Mouse (Mus musculus): ENCODE measurements around the gene Pi4kb. TPM values are rescaled to one million over a fixed set of nuclear protein-coding genes. Genes with fewer than 3 reads are reported as not detected.

Gene Pi4kb
- polyA plus RNA-seq, 1 experiment from 2014 or later: 10.5 TPM

DNA sequence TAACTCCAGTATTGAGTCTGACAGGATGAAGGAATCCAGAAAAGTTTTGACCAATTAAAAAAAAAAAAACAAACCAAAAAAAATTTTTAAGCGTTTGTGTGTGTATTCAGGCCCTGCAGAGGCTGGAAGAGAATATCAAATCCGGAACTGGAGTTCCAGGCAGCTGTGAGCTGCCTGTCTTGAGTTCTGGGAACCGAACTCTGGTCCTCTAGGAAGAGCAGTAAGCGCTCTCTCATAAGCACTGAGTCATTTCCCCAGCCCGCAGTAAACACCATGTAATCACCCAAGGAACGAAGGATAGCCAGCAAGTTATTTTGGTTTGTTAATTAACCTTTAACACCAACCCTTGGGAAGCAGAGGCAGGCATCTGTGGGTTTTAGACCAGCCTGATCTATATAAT lies 68.7 kb downstream of the Pi4kb start:
- no peaks in the 10 kb centered on the region for H3K9me3 ChIP-seq (ENCODE audit: control insufficient read depth)
- H3K4me3 ChIP-seq (ENCODE audit: low read depth, low read length): no peak overlapping the region
- 0 out of 2 replicates have a peak, but pooled peaks cover 4% of the 10 kb centered on the region for H3K4me1 ChIP-seq (replicated peaks; ENCODE audit: control insufficient read depth, insufficient read depth, low read length)
- TF ChIP-seq CTCF (IDR thresholded peaks at IDR 0.05; ENCODE audit: low read depth): no peak
- H3K4me2 ChIP-seq (replicated peaks; ENCODE audit: low read depth): no peak overlapping the region
- H3K27ac ChIP-seq (ENCODE audit: low read depth, low read length): no peak overlapping the region
- no peak overlapping the region for H3K9ac ChIP-seq (ENCODE audit: low read depth, low read length)
- H3K27me3 ChIP-seq (replicated peaks; ENCODE audit: control insufficient read depth, insufficient read depth, low read length): no peaks in the 10 kb centered on the region
- WGBS: 55% methylated on average over 6 of the region's 6 CpGs
- ATAC-seq: no peak
- 0 out of 2 replicates have a peak, but pooled peaks cover 3% of the 10 kb centered on the region for H3K36me3 ChIP-seq (ENCODE audit: control insufficient read depth, insufficient read depth)

DNA sequence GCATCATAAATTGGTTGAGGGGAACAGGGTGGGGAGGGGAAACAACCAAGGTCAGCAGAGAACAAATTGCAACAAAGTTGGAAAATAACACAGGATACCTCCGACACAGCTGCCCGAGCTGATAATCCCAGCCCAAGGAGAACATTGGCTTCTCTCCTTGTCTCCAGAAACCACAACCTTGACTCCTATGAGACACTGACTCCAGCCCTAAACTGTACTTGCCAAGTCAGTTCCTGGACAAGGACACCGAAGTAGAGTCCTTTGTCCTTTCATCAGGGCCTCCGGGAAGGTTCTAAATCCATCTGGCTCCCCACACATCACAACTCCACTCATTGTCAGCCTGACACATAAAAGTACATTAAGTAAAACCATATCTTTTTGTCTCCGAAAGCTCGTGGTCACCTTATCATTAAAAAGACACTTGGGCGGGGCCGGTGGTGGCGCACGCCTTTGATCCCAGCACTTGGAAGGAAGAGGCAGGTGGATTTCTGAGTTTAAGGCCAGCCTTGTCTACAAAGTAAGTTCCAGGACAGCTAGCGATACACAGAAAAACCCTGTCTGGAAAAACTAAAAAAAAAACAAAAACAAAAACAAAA lies 72.0 kb downstream of the Pi4kb start:
- no peaks in the 10 kb centered on the region for H3K9me3 ChIP-seq (ENCODE audit: control insufficient read depth)
- H3K4me3 ChIP-seq (ENCODE audit: low read depth, low read length): no peak overlapping the region
- no peak for ATAC-seq
- no peaks in the 10 kb centered on the region for H3K27me3 ChIP-seq (replicated peaks; ENCODE audit: control insufficient read depth, insufficient read depth, low read length)
- H3K4me2 ChIP-seq (replicated peaks; ENCODE audit: low read depth): no peak overlapping the region
- H3K4me1 ChIP-seq (replicated peaks; ENCODE audit: control insufficient read depth, insufficient read depth, low read length): 0 out of 2 replicates have a peak, but pooled peaks cover 4% of the 10 kb centered on the region
- no peak for TF ChIP-seq CTCF (IDR thresholded peaks at IDR 0.05; ENCODE audit: low read depth)
- no peak overlapping the region for H3K27ac ChIP-seq (ENCODE audit: low read depth, low read length)
- 78% methylated on average over 11 of the region's 11 CpGs for WGBS
- H3K9ac ChIP-seq (ENCODE audit: low read depth, low read length): no peak overlapping the region
- no peaks in the 10 kb centered on the region for H3K36me3 ChIP-seq (ENCODE audit: control insufficient read depth, insufficient read depth)

- Histone ChIP-seq H3K36me3 (ENCODE audit: control insufficient read depth, insufficient read depth) (no peaks in the 10 kb centered on the region), H3K4me3 (ENCODE audit: low read depth, low read length) (no peak overlapping the region), H3K27ac (ENCODE audit: low read depth, low read length) (no peak overlapping the region), H3K4me2 (replicated peaks; ENCODE audit: low read depth) (no peak overlapping the region), H3K9ac (ENCODE audit: low read depth, low read length) (no peak overlapping the region), H3K9me3 (ENCODE audit: control insufficient read depth) (no peaks in the 10 kb centered on the region), H3K4me1 (replicated peaks; ENCODE audit: control insufficient read depth, insufficient read depth, low read length) (0 out of 2 replicates have a peak, but pooled peaks cover 1% of the 10 kb centered on the region), H3K27me3 (replicated peaks; ENCODE audit: control insufficient read depth, insufficient read depth, low read length) (no peaks in the 10 kb centered on the region)
- TF ChIP-seq CTCF (IDR thresholded peaks at IDR 0.05; ENCODE audit: low read depth): no peak
- peak; percentile 55 for ATAC-seq
- WGBS: 62% methylated on average over 3 of the region's 3 CpGs
These were observed 73.4 kb downstream of the Pi4kb start for GRCm38 (mm10) chr3:95047914-95048313.

DNA sequence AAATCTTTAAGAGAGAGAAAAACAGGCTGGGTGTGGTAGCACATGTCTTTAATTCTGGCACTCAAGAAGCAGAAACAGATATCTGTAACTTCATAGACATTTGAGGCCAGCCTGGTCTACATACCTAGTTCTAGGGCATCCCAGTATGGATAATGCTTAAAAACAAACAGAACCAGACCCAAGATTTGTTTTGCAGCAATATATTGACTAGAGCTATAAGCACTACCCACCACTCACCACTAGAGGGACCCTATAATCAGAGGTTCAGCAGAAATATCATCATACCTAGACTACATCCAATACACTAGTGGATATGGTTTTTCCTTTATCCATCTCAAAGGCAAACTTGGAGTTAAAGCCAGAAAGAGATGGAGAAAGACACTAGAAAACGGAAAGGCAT lies 78.4 kb downstream of the Pi4kb start:
- Histone ChIP-seq H3K27me3 (replicated peaks; ENCODE audit: control insufficient read depth, insufficient read depth, low read length) (no peaks in the 10 kb centered on the region), H3K36me3 (ENCODE audit: control insufficient read depth, insufficient read depth) (0 out of 2 replicates have a peak, but pooled peaks cover 3% of the 10 kb centered on the region), H3K27ac (ENCODE audit: low read depth, low read length) (no peak overlapping the region), H3K9ac (ENCODE audit: low read depth, low read length) (no peak overlapping the region), H3K4me1 (replicated peaks; ENCODE audit: control insufficient read depth, insufficient read depth, low read length) (no peaks in the 10 kb centered on the region), H3K4me2 (replicated peaks; ENCODE audit: low read depth) (no peak overlapping the region), H3K4me3 (ENCODE audit: low read depth, low read length) (no peak overlapping the region), H3K9me3 (ENCODE audit: control insufficient read depth) (no peaks in the 10 kb centered on the region)
- WGBS: 41% methylated on average over 1 of the region's 1 CpGs
- 0 out of 2 replicates have a peak, but pooled peaks have one; percentile 19 for ATAC-seq
- peak; percentile 85 for TF ChIP-seq CTCF (IDR thresholded peaks at IDR 0.05; ENCODE audit: low read depth)

- Histone ChIP-seq H3K4me1 (replicated peaks; ENCODE audit: control insufficient read depth, insufficient read depth, low read length) (no peaks in the 10 kb centered on the region), H3K36me3 (ENCODE audit: control insufficient read depth, insufficient read depth) (peaks cover 11% of the 10 kb centered on the region), H3K4me3 (ENCODE audit: low read depth, low read length) (no peak overlapping the region), H3K27ac (ENCODE audit: low read depth, low read length) (no peak overlapping the region), H3K27me3 (replicated peaks; ENCODE audit: control insufficient read depth, insufficient read depth, low read length) (no peaks in the 10 kb centered on the region), H3K4me2 (replicated peaks; ENCODE audit: low read depth) (no peak overlapping the region), H3K9me3 (ENCODE audit: control insufficient read depth) (no peaks in the 10 kb centered on the region), H3K9ac (ENCODE audit: low read depth, low read length) (no peak overlapping the region)
- no peak for ATAC-seq
- TF ChIP-seq CTCF (IDR thresholded peaks at IDR 0.05; ENCODE audit: low read depth): peak; percentile 85
- 37% methylated on average over 3 of the region's 3 CpGs for WGBS
These were observed 79.2 kb downstream of the Pi4kb start for GRCm38 (mm10) chr3:95053701-95054100.

DNA sequence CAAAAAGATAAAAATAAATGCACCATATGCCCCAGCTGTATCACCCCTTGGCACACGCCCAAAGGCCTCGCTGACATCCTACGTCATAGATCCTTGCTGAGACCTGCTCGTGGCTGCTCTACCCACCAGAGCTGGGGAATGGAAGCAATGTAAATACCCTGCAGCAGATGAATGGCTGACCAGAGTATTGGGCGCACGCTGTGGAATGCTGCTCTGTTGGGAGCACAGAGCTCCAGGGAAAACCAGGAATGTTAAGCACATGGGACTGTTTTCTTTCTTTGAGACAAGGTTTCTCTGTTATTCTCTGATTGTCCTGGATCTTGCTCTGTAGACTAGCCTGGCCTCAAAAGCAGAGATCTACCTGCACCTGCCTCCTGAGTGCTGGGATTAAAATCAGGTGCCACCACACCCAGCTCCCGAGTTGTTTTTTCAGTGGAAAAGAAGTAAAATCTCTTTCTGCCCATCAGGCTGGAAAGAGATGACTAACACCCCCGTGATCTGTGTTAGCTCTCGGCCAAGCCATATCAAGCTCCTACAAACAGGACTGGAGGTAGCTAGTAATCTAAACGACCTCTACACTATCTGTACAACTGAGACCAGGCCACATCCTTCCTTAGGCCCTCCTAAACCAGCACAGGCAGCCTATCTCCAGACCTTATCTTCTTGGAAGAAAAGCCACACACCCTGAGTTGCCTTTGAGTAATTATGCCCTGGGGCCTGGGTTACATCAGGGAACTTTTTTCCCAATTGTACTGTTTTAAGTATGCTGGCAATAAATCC lies 80.1 kb downstream of the Pi4kb start:
- Histone ChIP-seq H3K9me3 (ENCODE audit: control insufficient read depth) (no peaks in the 10 kb centered on the region), H3K4me2 (replicated peaks; ENCODE audit: low read depth) (no peak overlapping the region), H3K27me3 (replicated peaks; ENCODE audit: control insufficient read depth, insufficient read depth, low read length) (no peaks in the 10 kb centered on the region), H3K27ac (ENCODE audit: low read depth, low read length) (no peak overlapping the region), H3K36me3 (ENCODE audit: control insufficient read depth, insufficient read depth) (peaks cover 20% of the 10 kb centered on the region), H3K9ac (ENCODE audit: low read depth, low read length) (no peak overlapping the region), H3K4me3 (ENCODE audit: low read depth, low read length) (no peak overlapping the region), H3K4me1 (replicated peaks; ENCODE audit: control insufficient read depth, insufficient read depth, low read length) (no peaks in the 10 kb centered on the region)
- TF ChIP-seq CTCF (IDR thresholded peaks at IDR 0.05; ENCODE audit: low read depth): no peak
- ATAC-seq: no peak
- WGBS: 20% methylated on average over 10 of the region's 10 CpGs
